In genomic region chr10:21087614-21088232, GRCm38 (mm10) we compare ENCODE assay signal across 24 mouse cellular contexts.
DNase-seq lines count a peak whose midpoint lies in the region; ATAC-seq lines count a peak whose summit lies in the region.
"Had no signal": no experiment of that assay in that cellular context is flagged by ENCODE, and none has a peak within 500 bp of the region (broad histone marks: within the 10 kb centered on the region; RNA-seq: fewer than 3 reads in every experiment).

No protein-coding gene starts in this region.

- WGBS in forebrain, embryonic 14.5 days = 11% methylated on average over 3 of the region's 3 CpGs
- WGBS in forebrain, embryonic 16.5 days = 16% methylated on average over 3 of the region's 3 CpGs
- WGBS in neural tube, embryonic 11.5 days = 43% methylated on average over 3 of the region's 3 CpGs
- WGBS in neural tube, embryonic 15.5 days = 24% methylated on average over 3 of the region's 3 CpGs

- no peak overlapping the region for H3K9ac ChIP-seq in forebrain, embryonic 14.5 days (ENCODE audit: low read length)
- no peak overlapping the region for H3K9ac ChIP-seq in forebrain, embryonic 16.5 days (replicated peaks; ENCODE audit: low read depth, low read length)
- no peak overlapping the region for H3K9ac ChIP-seq in neural tube, embryonic 11.5 days (ENCODE audit: low read length)
- H3K9ac ChIP-seq in neural tube, embryonic 15.5 days (replicated peaks) = no peak overlapping the region
- H3K9ac ChIP-seq: embryonic facial prominence, embryonic 15.5 days; forebrain, embryonic 12.5 days; heart, embryonic 15.5 days; hindbrain, embryonic 15.5 days had no signal

- no peak overlapping the region for H3K4me2 ChIP-seq in forebrain, embryonic 14.5 days (ENCODE audit: low read length)
- no peak overlapping the region for H3K4me2 ChIP-seq in forebrain, embryonic 16.5 days (ENCODE audit: low read length)
- H3K4me2 ChIP-seq in neural tube, embryonic 11.5 days (ENCODE audit: low read depth) = no peak overlapping the region
- H3K4me2 ChIP-seq in neural tube, embryonic 15.5 days = no peak overlapping the region
- H3K4me2 ChIP-seq: embryonic facial prominence, embryonic 15.5 days; forebrain, embryonic 12.5 days; heart, embryonic 11.5 days; heart, embryonic 15.5 days; hindbrain, embryonic 15.5 days had no signal

- no peak overlapping the region for H3K27ac ChIP-seq in forebrain, embryonic 14.5 days (ENCODE audit: low read depth, low read length)
- H3K27ac ChIP-seq in forebrain, embryonic 16.5 days (ENCODE audit: low read length) = no peak overlapping the region
- no peak overlapping the region for H3K27ac ChIP-seq in neural tube, embryonic 11.5 days (ENCODE audit: low read depth, low read length)
- H3K27ac ChIP-seq in neural tube, embryonic 15.5 days (replicated peaks) = no peak overlapping the region
- H3K27ac ChIP-seq: embryonic facial prominence, embryonic 15.5 days; forebrain, embryonic 12.5 days; heart, adult 2 months; heart, embryonic 15.5 days; hindbrain, embryonic 15.5 days had no signal

- DNase-seq in forebrain, embryonic 14.5 days (ENCODE audit: low spot score) = peak; percentile 67
- DNase-seq in neural tube, embryonic 11.5 days (ENCODE audit: low spot score) = no peak
- DNase-seq in ZHBTc4 (ENCODE audit: low read depth, low spot score) = peak; percentile 26
- DNase-seq in ovary, postnatal 10 days (ENCODE audit: low spot score) = no peak
- DNase-seq in lung, postnatal 25 days (ENCODE audit: low spot score) = no peak
- DNase-seq: adrenal gland, postnatal 14 days; cerebellum, adult 18-20 months; cerebellum, adult 9-11 months; cerebellum, postnatal 36 days; embryo, embryonic 11 days; gastrocnemius, postnatal 14 days; heart, adult 2 months; heart, postnatal 14 days had no signal

- H3K4me1 ChIP-seq in forebrain, embryonic 14.5 days (ENCODE audit: control insufficient read depth, insufficient read depth, low read length) = peaks cover 19% of the 10 kb centered on the region
- peaks cover 24% of the 10 kb centered on the region for H3K4me1 ChIP-seq in forebrain, embryonic 16.5 days (replicated peaks; ENCODE audit: control insufficient read depth, insufficient read depth, low read length)
- H3K4me1 ChIP-seq in neural tube, embryonic 11.5 days (ENCODE audit: control insufficient read depth, insufficient read depth, low read length) = peaks cover 8% of the 10 kb centered on the region; the same call in 1 of the 2 replicates
- no peaks in the 10 kb centered on the region for H3K4me1 ChIP-seq in neural tube, embryonic 15.5 days
- H3K4me1 ChIP-seq: heart, embryonic 15.5 days had no signal

- no peak for ATAC-seq in forebrain, embryonic 14.5 days
- ATAC-seq in forebrain, embryonic 16.5 days = no peak
- 0 out of 2 replicates have a peak, but pooled peaks have one; percentile 51 for ATAC-seq in neural tube, embryonic 11.5 days (ENCODE audit: insufficient read depth, low FRiP score, low TSS enrichment)
- no peak for ATAC-seq in neural tube, embryonic 15.5 days (ENCODE audit: low FRiP score)
- ATAC-seq: activated CD4-positive, CD25-positive, alpha-beta regulatory T cell, adult 4 months; intestine, embryonic 16.5 days had no signal

- no peaks in the 10 kb centered on the region for H3K36me3 ChIP-seq in forebrain, embryonic 14.5 days (ENCODE audit: control insufficient read depth, insufficient read depth, low read length)
- no peaks in the 10 kb centered on the region for H3K36me3 ChIP-seq in forebrain, embryonic 16.5 days (ENCODE audit: control insufficient read depth, insufficient read depth)
- no peaks in the 10 kb centered on the region for H3K36me3 ChIP-seq in neural tube, embryonic 11.5 days (ENCODE audit: control insufficient read depth, insufficient read depth, low read length)
- H3K36me3 ChIP-seq in neural tube, embryonic 15.5 days = no peaks in the 10 kb centered on the region
- H3K36me3 ChIP-seq: embryonic facial prominence, embryonic 15.5 days; forebrain, embryonic 12.5 days; G1E; heart, embryonic 15.5 days; hindbrain, embryonic 15.5 days had no signal

- H3K4me3 ChIP-seq in forebrain, embryonic 14.5 days (ENCODE audit: low read depth, low read length) = no peak overlapping the region
- no peak overlapping the region for H3K4me3 ChIP-seq in forebrain, embryonic 16.5 days (replicated peaks; ENCODE audit: low read length)
- no peak overlapping the region for H3K4me3 ChIP-seq in neural tube, embryonic 11.5 days (ENCODE audit: low read depth, low read length)
- H3K4me3 ChIP-seq in neural tube, embryonic 15.5 days (replicated peaks) = no peak overlapping the region
- H3K4me3 ChIP-seq: embryonic facial prominence, embryonic 15.5 days; erythroblast, embryonic 14.5 days; forebrain, embryonic 12.5 days; heart, adult 2 months; heart, embryonic 15.5 days; hindbrain, embryonic 15.5 days had no signal

- 0 out of 2 replicates have a peak, but pooled peaks cover 3% of the 10 kb centered on the region for H3K27me3 ChIP-seq in forebrain, embryonic 14.5 days (replicated peaks; ENCODE audit: control insufficient read depth, insufficient read depth, low read length)
- H3K27me3 ChIP-seq in forebrain, embryonic 16.5 days (replicated peaks; ENCODE audit: control insufficient read depth, insufficient read depth, low read length) = peaks cover 6% of the 10 kb centered on the region; the same call in 1 of the 2 replicates
- no peaks in the 10 kb centered on the region for H3K27me3 ChIP-seq in neural tube, embryonic 11.5 days (ENCODE audit: control insufficient read depth, insufficient read depth, low read length)
- no peaks in the 10 kb centered on the region for H3K27me3 ChIP-seq in neural tube, embryonic 15.5 days (replicated peaks)
- H3K27me3 ChIP-seq: embryonic facial prominence, embryonic 15.5 days; heart, embryonic 15.5 days; hindbrain, embryonic 15.5 days had no signal

- H3K9me3 ChIP-seq in forebrain, embryonic 14.5 days (replicated peaks; ENCODE audit: control insufficient read depth, low read length) = no peaks in the 10 kb centered on the region
- H3K9me3 ChIP-seq in forebrain, embryonic 16.5 days (ENCODE audit: control insufficient read depth, low read length) = no peaks in the 10 kb centered on the region; the same call in 1 of the 2 replicates
- no peaks in the 10 kb centered on the region for H3K9me3 ChIP-seq in neural tube, embryonic 11.5 days (ENCODE audit: control insufficient read depth, low read length)
- H3K9me3 ChIP-seq in neural tube, embryonic 15.5 days (replicated peaks) = no peaks in the 10 kb centered on the region
- H3K9me3 ChIP-seq: embryonic facial prominence, embryonic 15.5 days; heart, embryonic 15.5 days; hindbrain, embryonic 15.5 days had no signal

Comparison
In these comparisons a context has a peak if more than half of its experiments do, and no peak if none do; other contexts are left out.
1. DNase-seq: peak in forebrain, embryonic 14.5 days (single experiment) and ZHBTc4 (single experiment); none in neural tube, embryonic 11.5 days (single experiment), ovary, postnatal 10 days (single experiment) and lung, postnatal 25 days (single experiment).